Mouse (Mus musculus): ENCODE measurements around the gene Plcb4.

DNA sequence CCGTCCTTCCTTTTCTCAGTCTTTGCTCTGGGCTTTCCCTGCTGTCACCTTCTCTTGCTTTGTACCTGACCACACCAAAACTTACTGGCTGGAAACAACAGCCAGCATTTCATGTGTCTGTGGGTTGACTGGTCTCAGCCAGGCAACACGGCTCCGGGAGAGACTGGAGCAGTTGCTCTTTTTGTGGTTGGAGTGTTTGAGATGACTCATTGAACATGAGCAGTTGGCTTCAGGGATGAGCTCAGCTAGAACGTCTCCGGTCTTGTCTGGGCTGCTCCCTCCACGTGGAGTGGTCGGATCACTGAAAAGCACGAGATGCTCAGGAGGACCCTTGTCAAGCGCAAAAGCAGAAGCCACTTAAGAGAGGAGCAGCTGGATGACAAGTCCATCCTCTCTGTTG is 78.7 kb downstream of the Plcb4 start:
- no peak for TF ChIP-seq CTCF (IDR thresholded peaks at IDR 0.05; ENCODE audit: extremely low read depth, insufficient read depth, low read length)
- TF ChIP-seq POLR2A (IDR thresholded peaks at IDR 0.05; ENCODE audit: extremely low read depth, insufficient read depth, low read length) = no peak
